Mouse (Mus musculus) embryo, embryonic 10.5 days (tissue): ENCODE measurements around the gene Prkcz.

Experiments used
- DNase-seq: peaks from one replicate; pipeline ENCODE4 v3.0.0-alpha.2; 2015; ENCODE audit warnings: low spot score

The Prkcz gene

DNA sequence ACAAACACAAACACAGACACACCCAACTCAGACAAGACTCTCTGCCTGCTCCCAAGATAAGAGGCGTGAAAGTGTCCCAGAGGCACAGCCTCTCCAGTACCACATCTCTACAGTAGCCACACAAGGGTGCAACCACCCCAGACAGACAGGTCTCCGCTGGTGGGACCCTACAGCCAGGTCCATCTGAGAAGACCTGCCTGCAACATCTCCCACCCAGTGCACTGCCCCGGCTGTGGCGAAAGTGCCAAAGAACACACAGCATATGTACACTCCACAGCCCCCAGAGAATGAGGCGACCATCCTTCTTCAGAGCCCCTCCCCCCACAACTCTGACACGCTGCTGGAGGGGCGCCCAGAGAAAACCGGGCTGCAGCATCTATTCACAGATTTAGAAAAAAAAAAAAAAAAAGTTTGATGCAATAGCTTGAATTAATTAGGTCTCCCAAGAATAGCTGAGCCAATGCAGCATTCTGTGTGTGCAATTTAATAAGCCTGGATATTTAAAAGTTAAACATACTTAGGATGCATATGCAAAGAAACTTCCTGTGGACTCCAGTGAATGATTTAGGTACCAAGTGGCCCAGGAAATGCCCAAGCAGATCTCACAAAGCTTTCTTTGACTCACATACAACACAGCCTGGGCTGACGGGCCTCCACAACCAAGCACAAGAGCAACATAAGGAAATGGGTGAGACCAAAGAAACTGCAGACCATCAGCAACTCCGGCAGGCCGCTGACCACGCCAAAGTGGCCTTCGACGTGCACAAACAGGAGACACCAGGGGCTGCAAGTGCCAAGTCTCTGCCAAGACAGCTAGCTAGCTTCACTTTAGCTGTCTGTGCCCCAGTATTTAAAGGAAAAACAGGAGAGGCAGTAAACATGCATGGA is 140.7 kb downstream of the Prkcz start:
- DNase-seq = peak; percentile 39

DNA sequence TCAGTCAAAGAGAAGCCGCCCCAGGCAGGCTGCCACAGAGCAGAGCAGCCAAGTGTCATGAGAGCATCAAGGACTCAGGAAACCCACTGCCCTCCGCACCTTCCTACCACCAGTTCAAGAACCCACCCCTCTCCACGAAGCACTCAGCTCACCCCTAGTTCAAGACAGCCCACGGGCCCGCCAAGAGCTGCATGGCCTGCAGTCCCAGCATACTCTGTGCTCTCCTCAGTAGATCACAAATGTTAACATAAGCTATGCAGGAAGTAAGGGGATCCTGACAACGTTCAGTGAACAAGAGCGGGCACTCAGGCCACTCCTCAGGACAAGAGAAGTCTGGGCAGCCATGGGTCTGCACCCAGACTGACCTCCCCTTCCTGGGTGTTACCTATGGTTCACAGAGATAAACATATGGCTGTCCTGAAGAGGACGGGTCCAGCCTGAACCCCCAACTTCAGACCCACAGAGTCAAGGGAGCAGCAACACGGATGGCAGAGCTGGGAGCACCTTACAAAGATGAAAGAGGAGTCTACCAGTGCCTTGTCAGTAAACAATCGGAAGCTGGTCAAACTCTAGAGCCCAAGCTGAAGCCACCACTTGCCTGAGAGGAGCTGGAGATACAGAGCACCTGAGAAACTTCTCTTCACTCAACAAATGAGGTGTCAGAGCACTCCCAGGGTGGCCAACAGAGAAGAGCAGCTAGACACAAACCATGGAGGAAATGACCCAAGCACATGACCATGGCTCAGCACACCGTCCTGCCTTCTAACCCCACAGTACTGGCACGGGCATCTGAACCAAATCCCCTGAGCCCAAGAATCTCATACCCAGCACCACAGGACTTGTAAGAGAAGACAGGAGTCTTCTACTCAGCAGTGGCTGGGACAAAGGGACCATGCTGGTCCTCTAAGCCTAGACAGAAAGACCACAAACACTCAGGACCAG is 141.6 kb downstream of the Prkcz start:
- no peak for DNase-seq

- DNase-seq = peak; percentile 21
Measured at GRCm38 (mm10) chr4:155218104-155218732, 142.9 kb downstream of the Prkcz start.

DNA sequence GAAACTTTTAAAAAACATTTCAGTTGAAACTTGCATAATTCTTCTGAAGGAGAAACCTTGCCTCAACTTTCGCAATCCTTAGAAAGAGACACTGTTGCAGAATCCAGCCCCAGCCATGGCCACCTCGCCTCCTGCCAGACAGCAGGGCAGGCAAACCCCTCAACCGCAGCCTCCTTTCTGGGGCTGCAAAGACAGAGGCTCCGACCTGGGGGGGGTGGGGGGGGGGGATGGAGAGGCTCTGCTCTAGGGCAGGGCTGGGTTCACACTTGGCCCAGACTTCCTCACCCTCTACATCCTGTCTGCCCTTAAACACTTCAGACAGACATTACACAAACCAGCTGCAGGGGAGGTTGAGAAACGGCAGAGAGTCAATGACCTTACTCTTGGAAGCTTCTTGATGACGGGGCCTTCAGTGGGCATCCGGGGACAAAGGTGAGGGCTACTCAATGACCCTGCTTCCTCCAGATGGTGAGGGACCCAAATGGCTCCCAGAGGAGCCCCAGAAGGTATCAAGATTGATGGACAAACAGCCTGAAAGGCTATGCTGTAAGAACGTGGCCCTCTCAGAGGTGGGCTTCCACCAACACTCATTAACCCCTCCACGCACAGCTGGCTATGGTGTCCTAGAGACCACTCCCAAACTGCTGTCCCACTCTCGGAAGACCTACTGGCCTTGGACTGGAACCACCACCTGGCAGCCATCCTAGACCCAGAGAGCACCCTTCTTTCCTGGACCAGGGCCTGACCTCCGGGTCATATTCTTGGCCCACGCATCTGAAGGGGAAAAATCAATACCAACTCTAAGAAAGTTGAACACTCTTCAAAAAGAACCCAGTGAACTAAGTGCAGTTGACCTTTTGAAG is 143.7 kb downstream of the Prkcz start:
- DNase-seq = peak; percentile 59

- DNase-seq = peak; percentile 28
Measured at GRCm38 (mm10) chr4:155215773-155216630, 145.2 kb downstream of the Prkcz start.

DNA sequence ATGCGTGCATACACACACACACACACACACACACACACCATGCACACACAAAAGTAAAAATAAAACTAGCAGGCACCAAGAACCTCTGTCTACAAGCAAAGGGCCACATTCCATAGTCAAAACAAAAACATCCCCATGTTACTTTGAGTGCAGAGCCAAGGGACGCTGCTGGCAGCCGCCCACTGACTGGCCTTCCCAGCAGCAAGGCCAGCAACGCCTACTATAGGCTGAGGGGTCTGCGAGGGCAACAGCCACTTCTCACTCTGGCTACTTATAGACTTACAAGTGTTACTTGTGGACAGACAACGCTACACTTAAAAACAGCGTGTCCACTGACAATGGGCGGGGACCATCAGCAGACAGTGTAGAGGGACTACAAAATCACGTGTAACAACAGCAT is 146.0 kb downstream of the Prkcz start:
- DNase-seq = no peak

GRCm38 (mm10) chr4:155214793-155215192 is 146.4 kb downstream of the Prkcz start:
- DNase-seq = no peak

DNA sequence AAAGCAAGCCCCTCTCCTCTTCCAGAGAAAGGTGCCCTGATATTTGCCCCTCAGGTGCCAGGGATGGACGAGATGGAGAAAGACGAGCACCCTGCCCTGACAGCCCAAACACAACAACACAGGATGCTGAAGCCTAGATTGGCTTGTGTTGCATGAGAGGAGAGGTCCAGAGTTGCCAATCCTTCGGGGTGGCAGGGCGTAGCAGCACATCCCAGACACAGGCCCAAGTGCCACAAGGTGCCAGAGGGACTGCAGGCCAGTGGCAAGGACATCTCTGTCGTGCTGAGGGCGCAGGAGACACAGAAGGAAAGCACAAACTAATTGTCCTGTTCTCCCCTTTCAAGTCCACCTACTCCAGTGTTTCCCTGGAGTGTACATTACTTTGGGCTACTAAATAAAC is 147.0 kb downstream of the Prkcz start:
- DNase-seq = no peak

DNA sequence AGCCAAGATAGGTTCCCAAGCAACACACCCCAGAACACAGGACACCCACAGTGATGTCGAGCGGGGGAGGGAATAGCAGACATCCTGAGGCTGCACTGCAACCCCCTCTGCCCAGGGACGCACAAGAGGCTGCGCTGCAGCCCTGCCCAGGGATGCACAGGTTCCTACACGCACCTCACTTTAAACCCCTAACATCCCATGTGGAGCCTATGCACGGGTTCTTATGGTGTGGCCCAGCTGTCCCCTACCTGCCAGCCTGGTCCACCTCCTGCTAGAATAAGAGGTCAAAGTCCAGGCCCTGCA is 147.5 kb downstream of the Prkcz start:
- no peak for DNase-seq

GRCm38 (mm10) chr4:155213052-155213751 is 148.0 kb downstream of the Prkcz start:
- no peak for DNase-seq
